Mouse (Mus musculus) myocyte (in vitro differentiated cells): ENCODE measurements at regions not wholly inside any gene's neighbourhood (a gene's known extent, or its start where the extent isn't known, plus 50 kb on each side); places are given as distances from the start of the nearest gene placed in this dataset.

Experiments used
- CEBPB ChIP-seq: IDR thresholded peaks from 2 replicates; pipeline ENCODE4 v1.6.1; 2011; ENCODE audit warnings: mild to moderate bottlenecking, moderate library complexity; ENCODE audit not compliant: poor library complexity, insufficient read depth, severe bottlenecking
- E2F4 ChIP-seq: IDR thresholded peaks from one replicate; pipeline ENCODE4 v1.6.1; 2011; ENCODE audit warnings: mild to moderate bottlenecking, control low read depth, moderate library complexity; ENCODE audit not compliant: insufficient read depth
- MAX ChIP-seq: IDR thresholded peaks from one replicate; pipeline ENCODE4 v1.6.1; 2011; ENCODE audit warnings: low read depth, mild to moderate bottlenecking, control low read depth
- MYOD1 ChIP-seq, 3 experiments: IDR thresholded peaks; one replicate each; pipeline ENCODE4 v1.6.1; 2011; ENCODE audit warnings: control low read depth in 2 of 3, low read depth in 2 of 3, mild to moderate bottlenecking in 2 of 3, moderate library complexity in 1 of 3; ENCODE audit not compliant: insufficient read length in 2 of 3, control insufficient read depth in 1 of 3
- MYOG ChIP-seq, 3 experiments: IDR thresholded peaks; one replicate each; pipeline ENCODE4 v1.6.1; 2011; ENCODE audit warnings: control low read depth in 2 of 3, low read depth in 2 of 3, mild to moderate bottlenecking in 2 of 3; ENCODE audit not compliant: insufficient read length in 2 of 3, control insufficient read depth in 1 of 3, insufficient read depth in 1 of 3
- POLR2A ChIP-seq: IDR thresholded peaks from one replicate; pipeline ENCODE4 v1.6.1; 2011; ENCODE audit warnings: low read depth, mild to moderate bottlenecking, control low read depth, moderate library complexity; ENCODE audit not compliant: insufficient read length
- POLR2AphosphoS2 ChIP-seq: IDR thresholded peaks from one replicate; pipeline ENCODE4 v1.6.1; 2011; ENCODE audit warnings: low read depth, control low read depth; ENCODE audit not compliant: insufficient read length
- SRF ChIP-seq: IDR thresholded peaks from one replicate; pipeline ENCODE4 v1.6.1; 2011; ENCODE audit warnings: low read depth; ENCODE audit not compliant: control insufficient read depth, insufficient read length
- TCF12 ChIP-seq: IDR thresholded peaks from one replicate; pipeline ENCODE4 v1.6.1; 2011; ENCODE audit warnings: mild to moderate bottlenecking, control low read depth; ENCODE audit not compliant: poor library complexity, insufficient read depth, severe bottlenecking
- TCF3 ChIP-seq: IDR thresholded peaks from one replicate; pipeline ENCODE4 v1.6.1; 2011; ENCODE audit warnings: low read depth, control low read depth; ENCODE audit not compliant: insufficient read length
- USF1 ChIP-seq: IDR thresholded peaks from one replicate; pipeline ENCODE4 v1.6.1; 2011; ENCODE audit warnings: low read depth, mild to moderate bottlenecking, control low read depth, moderate library complexity

DNA sequence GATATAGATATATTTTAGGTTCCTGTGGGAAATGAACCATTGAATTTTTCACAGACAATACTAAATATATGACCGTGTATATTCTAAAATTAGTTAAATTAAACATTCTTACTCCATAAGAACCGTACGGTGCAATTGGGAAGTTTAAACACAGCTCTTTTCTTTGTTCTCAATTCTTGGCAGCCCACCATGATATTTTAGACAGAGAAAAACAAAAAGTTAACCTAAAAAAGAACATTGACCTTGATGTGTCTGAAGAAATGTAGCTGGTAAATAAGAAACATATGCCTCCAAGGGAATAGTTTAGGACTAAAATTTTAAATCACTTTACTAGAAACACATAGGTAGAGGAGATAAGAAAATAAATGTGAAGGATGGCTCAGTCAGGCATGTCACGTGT, 68.6 kb upstream of the Gm6993 start:
- TF ChIP-seq TCF3 (no peak), POLR2A (no peak), POLR2AphosphoS2 (no peak), USF1 (no peak), CEBPB (no peak), TCF12 (no peak), MAX (no peak), SRF (no peak), MYOG (IDR thresholded peaks at IDR 0.05; ENCODE audit: control insufficient read depth in 1 of 3, insufficient read depth in 1 of 3, insufficient read length in 2 of 3, low read depth in 2 of 3) (no peak), MYOD1 (IDR thresholded peaks at IDR 0.05; ENCODE audit: control insufficient read depth in 1 of 3, insufficient read length in 2 of 3, low read depth in 2 of 3) (no peak), E2F4 (no peak)
